10 mouse cellular contexts compared by ENCODE assay signal in genomic region chr10:51153484-51153985, GRCm38 (mm10).
DNase-seq lines count a peak whose midpoint lies in the region; ATAC-seq and TF ChIP-seq lines count a peak whose summit lies in the region.
"Had no signal": no experiment of that assay in that cellular context is flagged by ENCODE, and none has a peak within 500 bp of the region (broad histone marks: within the 10 kb centered on the region; RNA-seq: fewer than 3 reads in every experiment).

No protein-coding gene starts in this region.

- 46% methylated on average over 13 of the region's 13 CpGs for WGBS in heart, embryonic 16.5 days
- WGBS in hindbrain, embryonic 13.5 days, result 6% methylated on average over 13 of the region's 13 CpGs
- WGBS in midbrain, postnatal 0 days, result 7% methylated on average over 13 of the region's 13 CpGs
- WGBS in cerebellum, adult 2 months, result 8% methylated on average over 13 of the region's 13 CpGs

- no peak overlapping the region for H3K27ac ChIP-seq in heart, embryonic 16.5 days (ENCODE audit: low read length)
- no peak overlapping the region for H3K27ac ChIP-seq in hindbrain, embryonic 13.5 days
- no peak overlapping the region for H3K27ac ChIP-seq in midbrain, postnatal 0 days (ENCODE audit: low read depth, low read length)
- H3K27ac ChIP-seq in cerebellum, adult 2 months (ENCODE audit: insufficient read depth, low read length), result no peak overlapping the region

- no peak for TF ChIP-seq CTCF in midbrain, postnatal 0 days (IDR thresholded peaks at IDR 0.05)
- no peak for TF ChIP-seq CTCF in cerebellum, adult 2 months (IDR thresholded peaks at IDR 0.05; ENCODE audit: borderline replicate concordance, insufficient read depth, low read depth, low read length)

- no peak overlapping the region for H3K9ac ChIP-seq in heart, embryonic 16.5 days (ENCODE audit: low read length)
- H3K9ac ChIP-seq in hindbrain, embryonic 13.5 days, result peak overlapping the region; percentile 55
- H3K9ac ChIP-seq in midbrain, postnatal 0 days (replicated peaks; ENCODE audit: low read length, poor library complexity, severe bottlenecking), result 0 out of 2 replicates have a peak overlapping the region, but pooled peaks have one; percentile 2

- DNase-seq in heart, postnatal 14 days, result no peak
- peak; percentile 75 for DNase-seq in embryo, embryonic 11 days
- DNase-seq in midbrain, postnatal 0 days (ENCODE audit: low spot score), result peak; percentile 72
- no peak for DNase-seq in testis, postnatal 14 days (ENCODE audit: low spot score)
- DNase-seq in adrenal gland, postnatal 25 days, result no peak
- no peak for DNase-seq in cerebellum, adult 2 months
- DNase-seq: gastrocnemius, postnatal 10 days had no signal

- no peak overlapping the region for H3K4me3 ChIP-seq in heart, embryonic 16.5 days (ENCODE audit: low read length)
- peak overlapping the region; percentile 36 for H3K4me3 ChIP-seq in hindbrain, embryonic 13.5 days
- H3K4me3 ChIP-seq in midbrain, postnatal 0 days (ENCODE audit: low read depth, low read length), result peak overlapping the region; percentile 19
- H3K4me3 ChIP-seq in cerebellum, adult 2 months (replicated peaks; ENCODE audit: insufficient read depth, low read depth, low read length), result no peak overlapping the region

- intact Hi-C loops in heart, postnatal 14 days (cut with DNase I), result no loop called here

- H3K27me3 ChIP-seq in heart, embryonic 16.5 days (ENCODE audit: control insufficient read depth, insufficient read depth, low read length), result no peaks in the 10 kb centered on the region
- H3K27me3 ChIP-seq in hindbrain, embryonic 13.5 days, result peaks cover 16% of the 10 kb centered on the region
- H3K27me3 ChIP-seq in midbrain, postnatal 0 days (ENCODE audit: insufficient read depth, low read length), result no peaks in the 10 kb centered on the region
- no peaks in the 10 kb centered on the region for H3K27me3 ChIP-seq in cerebellum, adult 2 months (ENCODE audit: control insufficient read depth, insufficient read depth, low read length)
- H3K27me3 ChIP-seq: CH12.LX had no signal

- ATAC-seq in heart, embryonic 16.5 days (replicated peaks; ENCODE audit: extremely low read depth, insufficient read depth, low FRiP score), result no peak
- ATAC-seq in hindbrain, embryonic 13.5 days (ENCODE audit: low FRiP score), result peak; percentile 96
- ATAC-seq in midbrain, postnatal 0 days (ENCODE audit: low FRiP score), result peak; percentile 62

- no peaks in the 10 kb centered on the region for H3K4me1 ChIP-seq in heart, embryonic 16.5 days (ENCODE audit: control insufficient read depth, insufficient read depth, low read length)
- peaks cover 11% of the 10 kb centered on the region for H3K4me1 ChIP-seq in hindbrain, embryonic 13.5 days (replicated peaks)
- no peaks in the 10 kb centered on the region; the same call in 1 of the 2 replicates for H3K4me1 ChIP-seq in midbrain, postnatal 0 days (ENCODE audit: insufficient read depth, low read length)
- H3K4me1 ChIP-seq in cerebellum, adult 2 months (ENCODE audit: control insufficient read depth, insufficient read depth, low read length), result no peaks in the 10 kb centered on the region; the same call in 1 of the 2 replicates

- H3K4me2 ChIP-seq in heart, embryonic 16.5 days (ENCODE audit: low read depth, low read length), result 0 out of 2 replicates have a peak overlapping the region, but pooled peaks have one; percentile 24
- peak overlapping the region; percentile 56 for H3K4me2 ChIP-seq in hindbrain, embryonic 13.5 days
- H3K4me2 ChIP-seq in midbrain, postnatal 0 days (ENCODE audit: low read depth, low read length, poor library complexity, severe bottlenecking), result peak overlapping the region; percentile 47

- no peaks in the 10 kb centered on the region for H3K9me3 ChIP-seq in heart, embryonic 16.5 days (replicated peaks; ENCODE audit: control insufficient read depth, low read length)
- no peaks in the 10 kb centered on the region for H3K9me3 ChIP-seq in hindbrain, embryonic 13.5 days
- H3K9me3 ChIP-seq in midbrain, postnatal 0 days (ENCODE audit: low read length), result no peaks in the 10 kb centered on the region

- TF ChIP-seq POLR2A in cerebellum, adult 2 months (IDR thresholded peaks at IDR 0.05; ENCODE audit: borderline replicate concordance, insufficient read depth, low read length), result no peak

- H3K36me3 ChIP-seq in heart, embryonic 16.5 days (ENCODE audit: control insufficient read depth, insufficient read depth), result no peaks in the 10 kb centered on the region
- no peaks in the 10 kb centered on the region for H3K36me3 ChIP-seq in hindbrain, embryonic 13.5 days
- H3K36me3 ChIP-seq in midbrain, postnatal 0 days (ENCODE audit: insufficient read depth, low read length), result no peaks in the 10 kb centered on the region

Comparison
In these comparisons a context has a peak if more than half of its experiments do, and no peak if none do; other contexts are left out.
1. H3K4me3 ChIP-seq: peak in hindbrain, embryonic 13.5 days (single experiment) and midbrain, postnatal 0 days (single experiment); none in heart, embryonic 16.5 days (single experiment) and cerebellum, adult 2 months (single experiment).
2. DNase-seq: peak in embryo, embryonic 11 days (single experiment) and midbrain, postnatal 0 days (single experiment); none in heart, postnatal 14 days (0 of 2), testis, postnatal 14 days (single experiment), adrenal gland, postnatal 25 days (single experiment) and cerebellum, adult 2 months (0 of 2).
3. Peak in every context shown above with its lines, with median percentiles within 50 percentile points of each other: H3K4me2 ChIP-seq.